Mouse (Mus musculus) liver (tissue): ENCODE data around the gene Klf3.

Experiments
- DNase-seq: peaks from one replicate; pipeline ENCODE4 v3.0.0-alpha.2; 2020; ENCODE audit warnings: mixed read lengths

Gene Klf3

GRCm38 (mm10) chr5:64810860-64811499 lies 7.8 kb downstream of the Klf3 start:
- peak; percentile 45 for DNase-seq

GRCm38 (mm10) chr5:64811500-64812123 lies 8.4 kb downstream of the Klf3 start:
- DNase-seq: peak; percentile 94

- DNase-seq: peak; percentile 90
Measured at GRCm38 (mm10) chr5:64812124-64812982, 9.2 kb downstream of the Klf3 start.

GRCm38 (mm10) chr5:64812983-64813304 lies 9.8 kb downstream of the Klf3 start:
- DNase-seq: no peak

- peak; percentile 89 for DNase-seq
Measured at GRCm38 (mm10) chr5:64813361-64813760, 10.2 kb downstream of the Klf3 start.

- DNase-seq: no peak
Measured at GRCm38 (mm10) chr5:64814416-64814815, 11.2 kb downstream of the Klf3 start.

- no peak for DNase-seq
Measured at GRCm38 (mm10) chr5:64815631-64816030, 12.4 kb downstream of the Klf3 start.

GRCm38 (mm10) chr5:64816290-64816973 lies 13.2 kb downstream of the Klf3 start:
- no peak for DNase-seq

GRCm38 (mm10) chr5:64816974-64817296 lies 13.7 kb downstream of the Klf3 start:
- DNase-seq: no peak

- DNase-seq: no peak
Measured at GRCm38 (mm10) chr5:64819390-64819789, 16.2 kb downstream of the Klf3 start.

- DNase-seq: no peak
Measured at GRCm38 (mm10) chr5:64820138-64820537, 16.9 kb downstream of the Klf3 start.

GRCm38 (mm10) chr5:64821294-64821693 lies 18.1 kb downstream of the Klf3 start:
- DNase-seq: no peak

- DNase-seq: no peak
Measured at GRCm38 (mm10) chr5:64821964-64822363, 18.8 kb downstream of the Klf3 start.

GRCm38 (mm10) chr5:64823431-64823830 lies 20.2 kb downstream of the Klf3 start:
- no peak for DNase-seq

GRCm38 (mm10) chr5:64824765-64825164 lies 21.6 kb downstream of the Klf3 start:
- no peak for DNase-seq

GRCm38 (mm10) chr5:64825496-64825895 lies 22.3 kb downstream of the Klf3 start:
- DNase-seq: no peak

GRCm38 (mm10) chr5:64827151-64827550 lies 24.0 kb downstream of the Klf3 start:
- DNase-seq: no peak

- no peak for DNase-seq
Measured at GRCm38 (mm10) chr5:64828314-64828713, 25.1 kb downstream of the Klf3 start.

GRCm38 (mm10) chr5:64829606-64830005 lies 26.4 kb downstream of the Klf3 start:
- DNase-seq: no peak

GRCm38 (mm10) chr5:64830773-64831172 lies 27.6 kb downstream of the Klf3 start:
- no peak for DNase-seq

- no peak for DNase-seq
Measured at GRCm38 (mm10) chr5:64833410-64833809, 30.2 kb downstream of the Klf3 start.

GRCm38 (mm10) chr5:64834213-64834612 lies 31.0 kb downstream of the Klf3 start:
- no peak for DNase-seq

- DNase-seq: no peak
Measured at GRCm38 (mm10) chr5:64835295-64835694, 32.1 kb downstream of the Klf3 start.
